Mouse (Mus musculus) heart, postnatal 4 days (tissue): ENCODE measurements around the gene Taldo1. TPM values are rescaled to one million over a fixed set of nuclear protein-coding genes. Genes with fewer than 3 reads are reported as not detected.
A peak's percentile ranks its signal among the peaks of the same experiment; 100 is the strongest.

Source experiments
- DNase-seq: peaks from one replicate; pipeline ENCODE4 v3.0.0; 2021
- total RNA-seq, 2 experiments: library from RNA; stranded (reverse); gene quantifications; 2 replicates each; pipeline ENCODE4 v1.2.3; 2021

The Taldo1 gene
- total RNA-seq, result 100 to 1,000 TPM; 126 to 134 TPM

DNA sequence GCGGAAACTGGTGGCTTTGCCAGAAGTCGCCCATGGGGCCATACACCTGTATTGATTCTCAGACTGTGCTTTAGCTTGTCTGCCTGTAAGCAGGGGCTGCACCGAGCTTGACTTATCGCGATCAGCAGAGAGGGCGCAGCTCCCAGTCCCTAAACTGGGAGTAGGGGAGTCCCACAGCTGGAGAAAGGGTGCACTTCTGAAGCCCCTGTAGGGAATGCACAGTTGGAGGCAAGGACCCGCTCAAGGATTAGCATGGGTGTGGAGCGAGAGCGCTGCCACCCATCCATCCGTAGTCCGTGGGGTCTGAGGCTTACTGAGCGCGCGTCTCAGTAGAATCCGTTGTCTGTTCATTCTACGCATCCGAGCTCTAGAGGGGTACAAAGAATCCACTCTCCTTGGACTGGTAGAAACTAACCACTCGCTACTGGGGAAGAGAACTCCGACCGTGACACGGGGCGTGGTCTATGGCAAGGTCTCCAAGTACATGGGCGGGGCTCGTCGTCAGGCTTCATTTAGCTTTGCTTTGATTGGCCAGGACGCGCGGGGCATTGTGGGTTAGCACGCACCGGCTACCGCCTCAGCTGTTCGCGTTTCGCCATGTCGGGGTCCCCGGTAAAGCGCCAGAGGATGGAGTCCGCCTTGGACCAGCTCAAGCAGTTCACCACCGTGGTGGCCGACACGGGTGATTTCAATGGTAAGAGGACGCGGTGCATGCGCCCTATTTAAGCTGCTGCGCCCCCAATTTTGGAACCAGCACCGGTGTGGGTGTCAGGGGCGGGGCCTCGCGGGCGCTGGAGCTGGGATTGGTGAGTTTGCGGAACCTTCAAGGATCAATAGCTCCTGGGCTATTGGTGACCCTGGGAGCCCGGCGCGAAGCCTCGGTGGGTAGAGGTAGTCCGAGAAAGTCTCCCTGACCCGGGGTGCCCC, at the start of gene Taldo1:
Gene Taldo1, plus strand, starts transcription at position 575 of the 927 bp plus-strand sequence.
- DNase-seq, result peak; percentile 96

DNA sequence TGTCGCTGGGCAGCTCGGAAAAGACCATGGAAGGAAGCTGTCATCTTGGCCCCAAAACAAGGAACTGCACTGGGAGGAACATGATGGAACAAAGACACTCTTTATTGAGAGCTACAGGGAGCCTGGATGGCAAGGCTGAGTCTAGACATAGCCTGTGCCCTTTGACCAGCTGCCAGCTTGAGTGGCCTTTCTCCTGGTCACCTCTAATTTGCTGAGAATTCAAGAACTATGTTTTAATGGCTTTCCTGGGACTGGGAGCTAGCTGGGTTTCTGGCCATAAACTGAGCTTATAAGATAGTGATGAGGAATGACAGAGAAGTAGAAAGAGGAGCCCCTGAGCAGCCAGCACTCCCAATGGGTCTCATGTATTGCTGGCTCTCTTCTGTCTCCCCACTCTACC, 48.8 kb upstream of the Taldo1 start:
- no peak for DNase-seq

GRCm38 (mm10) chr7:141343696-141344095, 48.3 kb upstream of the Taldo1 start:
- no peak for DNase-seq

DNA sequence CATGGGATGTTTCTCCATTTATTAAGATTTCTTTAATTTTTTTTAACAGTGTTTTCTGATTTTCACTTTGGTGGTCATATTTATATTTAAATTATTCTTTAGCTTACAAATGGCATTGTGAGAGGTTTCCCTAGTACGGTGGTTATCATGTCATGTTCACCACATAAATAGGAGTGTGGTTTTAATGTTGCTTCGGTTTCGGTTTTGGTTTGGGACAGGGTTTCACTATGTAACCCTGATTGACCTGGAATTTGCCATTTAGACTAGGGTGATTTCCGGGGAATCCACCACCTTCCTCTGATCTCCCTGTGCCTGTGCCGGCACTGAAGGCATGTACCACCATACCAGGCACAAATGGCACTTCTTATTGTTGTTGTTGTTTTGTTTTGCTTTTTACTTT, 47.2 kb upstream of the Taldo1 start:
- no peak for DNase-seq

GRCm38 (mm10) chr7:141351061-141351460, 40.9 kb upstream of the Taldo1 start:
- DNase-seq, result no peak

DNA sequence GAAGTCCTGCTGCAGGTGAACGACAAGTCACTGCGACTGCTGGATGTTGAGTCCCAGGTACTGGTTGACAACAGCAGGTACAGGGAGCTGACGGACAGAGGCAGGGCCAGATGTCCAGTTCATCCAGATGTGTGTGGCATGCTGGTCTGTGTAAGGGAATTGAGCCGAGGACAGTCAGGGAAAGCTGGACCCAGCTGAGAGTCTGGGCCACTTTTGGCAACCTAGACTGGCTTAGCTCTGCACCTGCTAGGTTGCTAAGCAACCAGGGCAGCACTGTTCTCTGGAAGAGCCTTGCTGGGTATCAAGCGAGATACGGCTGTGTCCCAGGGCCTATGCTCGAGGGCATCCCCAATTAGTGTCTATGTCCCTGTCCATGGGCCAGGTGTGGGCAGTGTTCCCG, 36.9 kb upstream of the Taldo1 start:
- no peak for DNase-seq

- no peak for DNase-seq
Observed at GRCm38 (mm10) chr7:141355626-141356326, 36.2 kb upstream of the Taldo1 start.

DNA sequence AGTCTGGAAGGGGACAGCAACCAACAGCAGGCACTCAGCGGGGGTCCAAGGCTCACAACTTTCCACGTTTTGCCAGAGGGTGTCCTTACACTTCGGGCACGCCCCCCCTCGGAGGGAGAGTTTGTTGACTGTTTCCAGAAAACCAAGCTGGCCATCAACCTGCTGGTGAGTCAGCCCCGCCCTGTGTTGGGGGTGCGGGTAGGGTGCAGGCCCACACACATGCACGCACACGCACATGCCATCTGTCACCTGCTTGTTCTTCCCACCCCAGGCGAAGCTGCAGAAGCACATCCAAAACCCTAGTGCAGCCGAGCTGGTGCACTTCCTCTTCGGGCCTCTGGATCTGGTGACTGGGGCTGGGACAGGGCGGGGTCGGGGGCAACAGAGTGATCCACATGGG, 35.0 kb upstream of the Taldo1 start:
- DNase-seq, result no peak

- no peak for DNase-seq
Observed at GRCm38 (mm10) chr7:141361510-141361909, 30.5 kb upstream of the Taldo1 start.

DNA sequence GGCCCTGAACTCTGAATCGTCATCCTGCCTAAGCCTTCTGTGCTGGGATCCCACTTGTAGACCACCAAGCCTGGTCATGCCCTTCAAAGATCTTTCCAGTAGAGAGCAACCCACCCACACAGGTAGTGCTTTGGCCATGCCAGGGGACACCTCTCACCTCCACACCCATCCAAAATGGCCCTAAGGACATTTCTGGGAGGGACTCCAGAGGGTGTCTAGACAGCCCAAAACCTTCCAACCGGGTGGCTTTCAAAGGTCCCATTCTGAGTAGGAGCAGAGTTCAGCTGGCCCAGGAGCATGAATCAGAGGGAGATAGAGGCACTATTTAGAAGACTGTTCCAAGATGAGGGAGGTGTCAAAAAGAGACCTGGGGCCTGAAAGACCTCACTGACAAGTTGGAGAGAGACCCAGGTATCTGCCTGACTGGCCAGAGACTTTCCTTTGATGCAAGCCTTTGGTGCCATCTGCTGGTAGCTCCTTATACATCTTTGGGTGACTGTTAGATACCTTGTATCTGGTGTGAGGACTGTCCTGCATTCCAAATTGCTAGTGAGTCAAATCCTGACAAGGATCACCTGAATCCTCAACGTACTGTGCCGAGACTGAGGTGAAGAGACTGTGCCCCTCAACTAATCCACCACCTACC, 28.8 kb upstream of the Taldo1 start:
- peak; percentile 81 for DNase-seq

- DNase-seq, result no peak
Observed at GRCm38 (mm10) chr7:141363752-141364125, 28.3 kb upstream of the Taldo1 start.

- DNase-seq, result no peak
Observed at GRCm38 (mm10) chr7:141364349-141365048, 27.5 kb upstream of the Taldo1 start.

- DNase-seq, result no peak
Observed at GRCm38 (mm10) chr7:141365049-141365445, 27.0 kb upstream of the Taldo1 start.

GRCm38 (mm10) chr7:141367358-141367757, 24.6 kb upstream of the Taldo1 start:
- DNase-seq, result no peak

GRCm38 (mm10) chr7:141369918-141370317, 22.1 kb upstream of the Taldo1 start:
- no peak for DNase-seq

DNA sequence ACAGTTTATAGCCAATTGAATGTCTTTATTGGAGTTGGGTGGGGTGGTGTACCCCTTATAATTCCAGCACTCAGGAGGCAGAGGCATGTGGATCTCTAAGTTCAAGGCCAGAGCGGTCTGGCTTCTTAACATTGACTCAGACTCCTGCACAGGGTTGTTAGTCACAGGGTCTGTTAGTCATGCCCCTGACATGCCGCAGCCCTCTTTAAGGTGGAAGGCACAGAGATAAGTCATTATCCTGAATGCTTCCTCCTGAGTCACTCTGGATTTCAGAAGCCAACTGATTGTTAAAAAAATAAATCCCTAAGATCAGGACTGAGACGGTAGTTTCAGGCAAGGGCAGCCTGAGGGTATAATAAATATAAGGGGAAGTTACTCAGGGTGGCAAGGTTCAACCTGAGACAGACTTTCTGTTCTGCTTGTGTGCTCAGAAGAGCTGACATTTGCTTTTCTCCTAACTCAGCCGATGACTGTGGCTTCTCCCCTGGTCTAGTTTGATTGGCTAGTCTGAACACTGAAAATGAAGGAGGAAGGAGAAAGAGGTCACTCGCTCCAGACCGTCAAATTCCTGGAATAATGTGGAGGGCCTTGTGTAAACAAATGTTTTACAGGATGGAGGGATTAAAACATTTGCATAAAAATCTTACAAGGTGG, 19.9 kb upstream of the Taldo1 start:
- no peak for DNase-seq

DNA sequence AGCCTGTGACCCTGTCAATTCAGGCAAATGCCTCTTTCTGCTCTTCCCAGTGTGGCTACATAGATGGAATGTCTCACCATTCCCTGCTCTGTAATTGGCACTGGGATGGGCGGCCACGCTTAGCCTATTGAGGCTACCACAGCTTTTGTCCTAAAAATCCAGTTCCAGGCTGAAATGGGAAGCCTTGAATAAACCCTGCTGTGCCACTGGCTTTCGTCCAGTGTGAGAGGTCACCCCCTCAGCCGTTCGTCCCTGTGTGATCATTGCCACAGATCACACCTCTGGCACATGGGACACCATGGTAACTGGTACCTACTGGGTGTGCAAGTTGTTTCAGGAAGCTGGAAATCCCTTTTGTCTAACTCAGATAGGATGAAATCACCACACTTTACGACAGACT, 18.4 kb upstream of the Taldo1 start:
- no peak for DNase-seq

GRCm38 (mm10) chr7:141374399-141374798, 17.6 kb upstream of the Taldo1 start:
- DNase-seq, result no peak

DNA sequence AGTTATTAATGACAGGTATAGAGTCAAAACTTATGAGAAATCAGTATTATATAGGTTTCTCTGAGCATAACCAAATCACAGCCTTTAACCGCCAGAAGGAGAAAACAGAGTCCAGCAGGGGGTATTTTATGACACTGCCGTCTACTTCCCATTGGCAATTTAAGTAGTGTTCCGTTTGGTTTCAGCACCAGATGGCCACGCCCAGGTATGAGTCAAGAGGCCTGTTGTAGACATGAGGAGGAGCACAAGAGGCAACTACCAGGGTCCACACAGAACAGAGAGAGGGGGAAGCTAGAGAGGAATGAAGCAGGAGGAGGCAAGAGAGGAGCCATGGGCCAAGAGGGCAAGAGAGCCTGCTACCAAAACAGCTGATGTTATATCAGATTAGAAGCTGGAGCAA, 12.4 kb upstream of the Taldo1 start:
- no peak for DNase-seq

- no peak for DNase-seq
Observed at GRCm38 (mm10) chr7:141381068-141381835, 10.7 kb upstream of the Taldo1 start.

DNA sequence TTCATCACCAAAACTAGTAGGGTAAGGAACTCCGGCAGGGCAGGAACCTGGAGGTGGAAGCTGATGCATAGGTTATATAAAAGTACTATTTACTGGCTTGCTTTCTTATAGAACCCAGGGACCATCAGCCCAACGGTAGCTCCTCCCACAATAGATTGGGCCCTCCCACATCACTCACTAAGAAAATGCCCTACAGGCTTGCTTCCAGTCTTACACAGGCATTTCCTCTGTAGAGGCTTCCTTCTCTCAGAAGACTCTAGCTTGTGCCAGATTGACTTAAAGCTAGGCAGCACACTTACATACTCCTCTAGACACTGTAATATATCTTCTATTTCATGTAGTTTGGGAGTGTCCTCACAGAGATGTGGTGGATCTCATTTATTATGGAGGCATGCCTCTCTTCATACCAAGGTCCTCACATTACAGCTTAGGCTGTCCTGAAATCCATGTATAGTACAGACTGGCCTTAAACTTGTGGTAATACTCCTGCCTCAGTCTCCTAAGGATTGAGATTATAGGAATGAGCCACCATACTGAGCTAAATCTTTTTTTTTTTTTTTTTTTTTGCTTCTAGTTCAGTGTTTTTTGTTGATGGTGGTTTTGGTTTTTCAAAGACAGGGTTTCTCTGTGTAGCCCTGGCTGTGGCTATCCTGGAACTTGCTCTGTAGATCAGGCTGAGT, 4.1 kb upstream of the Taldo1 start:
- DNase-seq, result no peak
